ENCODE assay signal across 8 mouse cellular contexts in genomic region chr6:71631706-71632461, GRCm38 (mm10). TPM values are rescaled to one million over a fixed set of nuclear protein-coding genes. Genes with fewer than 3 reads are reported as not detected.
DNase-seq lines count a peak whose midpoint lies in the region; ATAC-seq and TF ChIP-seq lines count a peak whose summit lies in the region.

No protein-coding gene starts in this region.

- no peak for TF ChIP-seq EP300 in stomach, postnatal 0 days (optimal IDR thresholded peaks at IDR 0.05)

- H3K9me3 ChIP-seq in embryonic facial prominence, embryonic 13.5 days, result no peaks in the 10 kb centered on the region
- no peaks in the 10 kb centered on the region for H3K9me3 ChIP-seq in stomach, postnatal 0 days (ENCODE audit: control insufficient read depth, low read length)

- 3% methylated on average over 42 of the region's 42 CpGs for WGBS in embryonic facial prominence, embryonic 13.5 days
- 2% methylated on average over 42 of the region's 42 CpGs for WGBS in stomach, postnatal 0 days

- no peak for ATAC-seq in cerebellum, adult (ENCODE audit: insufficient number of reproducible peaks, low FRiP score, low TSS enrichment)
- ATAC-seq in embryonic facial prominence, embryonic 13.5 days (ENCODE audit: insufficient number of reproducible peaks, insufficient read depth, low FRiP score, low TSS enrichment, low read depth), result no peak
- no peak for ATAC-seq in stomach, postnatal 0 days (ENCODE audit: low FRiP score, low TSS enrichment)

- peaks cover 16% of the 10 kb centered on the region for H3K36me3 ChIP-seq in embryonic facial prominence, embryonic 13.5 days
- 0 out of 2 replicates have a peak, but pooled peaks cover 3% of the 10 kb centered on the region for H3K36me3 ChIP-seq in stomach, postnatal 0 days (ENCODE audit: control insufficient read depth, insufficient read depth, low read length)

- peaks cover 4% of the 10 kb centered on the region for H3K27me3 ChIP-seq in embryonic facial prominence, embryonic 13.5 days
- H3K27me3 ChIP-seq in stomach, postnatal 0 days (ENCODE audit: control insufficient read depth, insufficient read depth, low read length), result no peaks in the 10 kb centered on the region

- H3K4me1 ChIP-seq in embryonic facial prominence, embryonic 13.5 days, result peaks cover 16% of the 10 kb centered on the region
- H3K4me1 ChIP-seq in stomach, postnatal 0 days (replicated peaks; ENCODE audit: control insufficient read depth, insufficient read depth), result peaks cover 8% of the 10 kb centered on the region

- H3K9ac ChIP-seq in embryonic facial prominence, embryonic 13.5 days, result peak overlapping the region; percentile 91
- H3K9ac ChIP-seq in stomach, postnatal 0 days (ENCODE audit: low read length), result peak overlapping the region; percentile 88

- H3K4me3 ChIP-seq in embryonic facial prominence, embryonic 13.5 days, result peak overlapping the region; percentile 83
- peak overlapping the region; percentile 82 for H3K4me3 ChIP-seq in stomach, postnatal 0 days (ENCODE audit: low read depth, low read length)

- peak overlapping the region; percentile 100 for H3K27ac ChIP-seq in embryonic facial prominence, embryonic 13.5 days
- H3K27ac ChIP-seq in stomach, postnatal 0 days (replicated peaks), result peak overlapping the region; percentile 99

- H3K4me2 ChIP-seq in embryonic facial prominence, embryonic 13.5 days, result peak overlapping the region; percentile 80
- H3K4me2 ChIP-seq in stomach, postnatal 0 days (replicated peaks; ENCODE audit: low read depth), result peak overlapping the region; percentile 61

- peak; percentile 51 for DNase-seq in cerebellum, adult 11 months
- peak; percentile 74 to 77 for DNase-seq in heart, adult 18-20 months
- peak; percentile 29 to 37 for DNase-seq in kidney, adult 8-10 months
- peak; percentile 65 for DNase-seq in liver
- peak; percentile 55 for DNase-seq in neural tube, embryonic 10.5 days (ENCODE audit: extremely low spot score, low spot score)
- peak; percentile 52 for DNase-seq in stomach, postnatal 0 days (ENCODE audit: low spot score)

- 0 out of 2 replicates have a peak, but pooled peaks have one; percentile 1 for TF ChIP-seq CTCF in stomach, postnatal 0 days (IDR thresholded peaks at IDR 0.05; ENCODE audit: low read depth)

RNA-seq across cellular contexts. Expression of gene Kdm3a, which starts 0.9 kb away (rescaled TPM):
- polyA plus RNA-seq in embryonic facial prominence, embryonic 13.5 days (2015; fragmentation: Nextera tagmentation; extraction: Ambion mirVana), result 52.8 and 56.4 TPM in 2 replicates
- total RNA-seq in heart, adult 18-20 months (2021), result 10 to 100 TPM; 17.4 to 21.0 TPM
- 14.1 and 14.2 TPM in 2 replicates for polyA plus RNA-seq in stomach, postnatal 0 days (2015; fragmentation: Nextera tagmentation; extraction: Ambion mirVana)
